Mouse (Mus musculus): ENCODE measurements around the gene Odf3l2. TPM values are rescaled to one million over a fixed set of nuclear protein-coding genes. Genes with fewer than 3 reads are reported as not detected.
A peak's percentile ranks its signal among the peaks of the same experiment; 100 is the strongest.

Odf3l2 gene
- total and polyA plus RNA-seq, 2 experiments from 2014 or later: not detected

GRCm38 (mm10) chr10:79665051-79665450, 19.5 kb upstream of the Odf3l2 start:
- DNase-seq (ENCODE audit: low spot score) (no peak), ATAC-seq (ENCODE audit: insufficient read depth, low read depth) (no peak)
- H3K4me2 ChIP-seq (ENCODE audit: low read depth, low read length): no peak overlapping the region
- H3K27ac ChIP-seq (ENCODE audit: low read depth): no peak overlapping the region
- 84% methylated on average over 8 of the region's 8 CpGs for WGBS
- no peaks in the 10 kb centered on the region for H3K9me3 ChIP-seq (replicated peaks; ENCODE audit: control insufficient read depth, low read length)
- no peaks in the 10 kb centered on the region for H3K36me3 ChIP-seq (replicated peaks; ENCODE audit: control insufficient read depth, insufficient read depth, low read length)
- TF ChIP-seq CTCF (IDR thresholded peaks at IDR 0.05; ENCODE audit: low read depth) (no peak), EP300 (IDR thresholded peaks at IDR 0.05; ENCODE audit: low read depth) (no peak)
- no peaks in the 10 kb centered on the region for H3K27me3 ChIP-seq (ENCODE audit: control insufficient read depth, insufficient read depth, low read length)
- no peak overlapping the region for H3K4me3 ChIP-seq (ENCODE audit: low read depth, low read length)
- no peak overlapping the region for H3K9ac ChIP-seq (replicated peaks; ENCODE audit: low read depth, low read length)
- 0 out of 2 replicates have a peak, but pooled peaks cover 2% of the 10 kb centered on the region for H3K4me1 ChIP-seq (ENCODE audit: control insufficient read depth, insufficient read depth)

GRCm38 (mm10) chr10:79664131-79664665, 18.7 kb upstream of the Odf3l2 start, which contains the start of gene Madcam1:
Gene Madcam1 (plus strand): TSS chr10:79664559.
- H3K27ac ChIP-seq (ENCODE audit: low read depth): no peak within 1 kb of the TSS
- no peaks in the 10 kb centered on the region for H3K27me3 ChIP-seq (ENCODE audit: control insufficient read depth, insufficient read depth, low read length)
- peak; percentile 30; the same call in 1 of the 2 replicates for ATAC-seq (ENCODE audit: insufficient read depth, low read depth)
- H3K4me3 ChIP-seq (ENCODE audit: low read depth, low read length): no peak within 1 kb of the TSS
- no peaks in the 10 kb centered on the region for H3K36me3 ChIP-seq (replicated peaks; ENCODE audit: control insufficient read depth, insufficient read depth, low read length)
- H3K4me2 ChIP-seq (ENCODE audit: low read depth, low read length): no peak within 1 kb of the TSS
- no peaks in the 10 kb centered on the region for H3K9me3 ChIP-seq (replicated peaks; ENCODE audit: control insufficient read depth, low read length)
- whole genome bisulfite sequencing: 14% methylated on average over 13 of the region's 13 CpGs
- H3K9ac ChIP-seq (replicated peaks; ENCODE audit: low read depth, low read length): no peak within 1 kb of the TSS
- peak; percentile 50 for DNase-seq (ENCODE audit: low spot score)
- H3K4me1 ChIP-seq (ENCODE audit: control insufficient read depth, insufficient read depth): no peaks in the 10 kb centered on the region
- TF ChIP-seq CTCF (IDR thresholded peaks at IDR 0.05; ENCODE audit: low read depth) (peak; percentile 84), EP300 (IDR thresholded peaks at IDR 0.05; ENCODE audit: low read depth) (no peak)

GRCm38 (mm10) chr10:79661861-79662260, 16.3 kb upstream of the Odf3l2 start:
- no peaks in the 10 kb centered on the region for H3K27me3 ChIP-seq (ENCODE audit: control insufficient read depth, insufficient read depth, low read length)
- 39% methylated on average over 3 of the region's 3 CpGs for WGBS
- no peak overlapping the region for H3K4me2 ChIP-seq (ENCODE audit: low read depth, low read length)
- no peaks in the 10 kb centered on the region for H3K36me3 ChIP-seq (replicated peaks; ENCODE audit: control insufficient read depth, insufficient read depth, low read length)
- H3K4me3 ChIP-seq (ENCODE audit: low read depth, low read length): no peak overlapping the region
- TF ChIP-seq EP300 (IDR thresholded peaks at IDR 0.05; ENCODE audit: low read depth) (no peak), CTCF (IDR thresholded peaks at IDR 0.05; ENCODE audit: low read depth) (no peak)
- no peaks in the 10 kb centered on the region for H3K4me1 ChIP-seq (ENCODE audit: control insufficient read depth, insufficient read depth)
- no peak for ATAC-seq (ENCODE audit: insufficient read depth, low read depth)
- no peaks in the 10 kb centered on the region for H3K9me3 ChIP-seq (replicated peaks; ENCODE audit: control insufficient read depth, low read length)
- H3K27ac ChIP-seq (ENCODE audit: low read depth): peak overlapping the region; percentile 44; the same call in 1 of the 2 replicates
- no peak for DNase-seq (ENCODE audit: low spot score)
- H3K9ac ChIP-seq (replicated peaks; ENCODE audit: low read depth, low read length): no peak overlapping the region

GRCm38 (mm10) chr10:79660298-79660697, 14.8 kb upstream of the Odf3l2 start:
- Histone ChIP-seq H3K27me3 (ENCODE audit: control insufficient read depth, insufficient read depth, low read length) (peaks cover 8% of the 10 kb centered on the region; the same call in 1 of the 2 replicates), H3K4me1 (ENCODE audit: control insufficient read depth, insufficient read depth) (no peaks in the 10 kb centered on the region), H3K36me3 (replicated peaks; ENCODE audit: control insufficient read depth, insufficient read depth, low read length) (no peaks in the 10 kb centered on the region), H3K4me2 (ENCODE audit: low read depth, low read length) (no peak overlapping the region), H3K9ac (replicated peaks; ENCODE audit: low read depth, low read length) (no peak overlapping the region), H3K4me3 (ENCODE audit: low read depth, low read length) (no peak overlapping the region), H3K27ac (ENCODE audit: low read depth) (no peak overlapping the region), H3K9me3 (replicated peaks; ENCODE audit: control insufficient read depth, low read length) (no peaks in the 10 kb centered on the region)
- no peak for DNase-seq (ENCODE audit: low spot score)
- TF ChIP-seq CTCF (IDR thresholded peaks at IDR 0.05; ENCODE audit: low read depth) (peak; percentile 36), EP300 (IDR thresholded peaks at IDR 0.05; ENCODE audit: low read depth) (no peak)
- no peak for ATAC-seq (ENCODE audit: insufficient read depth, low read depth)
- 72% methylated on average over 2 of the region's 2 CpGs for WGBS

GRCm38 (mm10) chr10:79658829-79659228, 13.3 kb upstream of the Odf3l2 start:
- no peak overlapping the region for H3K27ac ChIP-seq (ENCODE audit: low read depth)
- H3K36me3 ChIP-seq (replicated peaks; ENCODE audit: control insufficient read depth, insufficient read depth, low read length): no peaks in the 10 kb centered on the region
- no peaks in the 10 kb centered on the region for H3K9me3 ChIP-seq (replicated peaks; ENCODE audit: control insufficient read depth, low read length)
- H3K4me3 ChIP-seq (ENCODE audit: low read depth, low read length): no peak overlapping the region
- ATAC-seq (ENCODE audit: insufficient read depth, low read depth): no peak
- 9% methylated on average over 4 of the region's 4 CpGs for WGBS
- H3K9ac ChIP-seq (replicated peaks; ENCODE audit: low read depth, low read length): no peak overlapping the region
- DNase-seq (ENCODE audit: low spot score): no peak
- H3K4me1 ChIP-seq (ENCODE audit: control insufficient read depth, insufficient read depth): no peaks in the 10 kb centered on the region
- no peak overlapping the region for H3K4me2 ChIP-seq (ENCODE audit: low read depth, low read length)
- TF ChIP-seq EP300 (IDR thresholded peaks at IDR 0.05; ENCODE audit: low read depth) (no peak), CTCF (IDR thresholded peaks at IDR 0.05; ENCODE audit: low read depth) (peak; percentile 38)
- H3K27me3 ChIP-seq (ENCODE audit: control insufficient read depth, insufficient read depth, low read length): peaks cover 18% of the 10 kb centered on the region

- ATAC-seq (ENCODE audit: insufficient read depth, low read depth) (no peak), DNase-seq (ENCODE audit: low spot score) (no peak)
- H3K27ac ChIP-seq (ENCODE audit: low read depth): no peak overlapping the region
- no peaks in the 10 kb centered on the region for H3K4me1 ChIP-seq (ENCODE audit: control insufficient read depth, insufficient read depth)
- H3K36me3 ChIP-seq (replicated peaks; ENCODE audit: control insufficient read depth, insufficient read depth, low read length): no peaks in the 10 kb centered on the region
- H3K9ac ChIP-seq (replicated peaks; ENCODE audit: low read depth, low read length): no peak overlapping the region
- H3K4me2 ChIP-seq (ENCODE audit: low read depth, low read length): no peak overlapping the region
- no peaks in the 10 kb centered on the region for H3K9me3 ChIP-seq (replicated peaks; ENCODE audit: control insufficient read depth, low read length)
- no peak overlapping the region for H3K4me3 ChIP-seq (ENCODE audit: low read depth, low read length)
- TF ChIP-seq EP300 (IDR thresholded peaks at IDR 0.05; ENCODE audit: low read depth): no peak
- no peak for TF ChIP-seq CTCF (IDR thresholded peaks at IDR 0.05; ENCODE audit: low read depth)
- 52% methylated on average over 1 of the region's 1 CpGs for WGBS
- H3K27me3 ChIP-seq (ENCODE audit: control insufficient read depth, insufficient read depth, low read length): peaks cover 18% of the 10 kb centered on the region
Observed at GRCm38 (mm10) chr10:79654946-79655395, 9.4 kb upstream of the Odf3l2 start.

Measured in heart, postnatal 0 days (tissue).